Mouse (Mus musculus) kidney, embryonic 16.5 days (tissue): ENCODE results near the gene Tex19.2. TPM values are rescaled to one million over a fixed set of nuclear protein-coding genes. Genes with fewer than 3 reads are reported as not detected.
"Not testable (repeated sequence)": the region's sequence is repeated elsewhere in the genome, so short reads cannot be mapped to it uniquely, and the experiment has no call there.

Experiments
- ATAC-seq: fragments of 200-750 bp; cut with Nextera tagmentation; 2 replicates; pipeline ENCODE4 v1.8.0; 2017; ENCODE audit warnings: moderate TSS enrichment; ENCODE audit not compliant: low FRiP score, low TSS enrichment
- H3K27ac ChIP-seq: fragments of 300-500 bp; sonication (generic); 2 replicates; pipeline ENCODE4 v1.5.1; 2014; ENCODE audit warnings: low read length
- H3K27me3 ChIP-seq: fragments of 300-500 bp; sonication (generic); 2 replicates; pipeline ENCODE4 v1.6.1; 2014; ENCODE audit warnings: low read length, control low read depth, mixed read lengths; ENCODE audit not compliant: insufficient read depth
- H3K36me3 ChIP-seq: fragments of 300-500 bp; sonication (generic); 2 replicates; pipeline ENCODE4 v1.6.1; 2014; ENCODE audit warnings: low read length, control low read depth, mixed read lengths; ENCODE audit not compliant: insufficient read depth
- H3K4me1 ChIP-seq: fragments of 300-500 bp; sonication (generic); 2 replicates; pipeline ENCODE4 v1.6.1; 2014; ENCODE audit warnings: low read length, control low read depth, mixed read lengths; ENCODE audit not compliant: insufficient read depth
- H3K4me2 ChIP-seq: fragments of 300-500 bp; sonication (generic); replicated peaks from 2 replicates; pipeline ENCODE4 v1.6.1; 2014; ENCODE audit warnings: low read depth, low read length
- H3K4me3 ChIP-seq: fragments of 300-500 bp; sonication (generic); 2 replicates; pipeline ENCODE4 v1.5.1; 2014; ENCODE audit warnings: mild to moderate bottlenecking, low read length
- H3K9ac ChIP-seq: fragments of 300-500 bp; sonication (generic); replicated peaks from 2 replicates; pipeline ENCODE4 v1.6.1; 2014; ENCODE audit warnings: low read length
- H3K9me3 ChIP-seq: fragments of 300-500 bp; sonication (generic); 2 replicates; pipeline ENCODE4 v1.6.1; 2016; ENCODE audit warnings: low read length, control low read depth
- WGBS: fragments of 180-500 bp; shearing (Covaris S2); extraction: QIAGEN DNeasy Blood & Tissue Kit; methylation state at CpG from one replicate; pipeline ENCODE4 v1.1.7; 2014; 5-methylcytosine and 5-hydroxymethylcytosine counted together
- polyA plus RNA-seq: library from polyadenylated mRNA; unstranded; fragments of >200 nt; fragmentation: Nextera tagmentation; extraction: Ambion mirVana; gene quantifications from 2 replicates; pipeline ENCODE4 v1.2.1, GENCODE M21; 2015

The Tex19.2 gene
- polyA plus RNA-seq, 1 experiment from 2014 or later, result not detected

GRCm38 (mm10) chr11:121080330-121080729 is 38.1 kb downstream of the Tex19.2 start:
- WGBS, result 93% methylated on average over 8 of the region's 8 CpGs
- ATAC-seq, result no peak
- Histone ChIP-seq H3K9me3 (no peaks in the 10 kb centered on the region), H3K9ac (no peak overlapping the region), H3K27me3 (no peaks in the 10 kb centered on the region), H3K27ac (no peak overlapping the region), H3K4me3 (no peak overlapping the region), H3K4me2 (no peak overlapping the region), H3K36me3 (no peaks in the 10 kb centered on the region), H3K4me1 (peaks cover 5% of the 10 kb centered on the region; the same call in 1 of the 2 replicates)

GRCm38 (mm10) chr11:121075655-121076054 is 42.8 kb downstream of the Tex19.2 start:
- no peak overlapping the region for H3K27ac ChIP-seq
- H3K27me3 ChIP-seq, result no peaks in the 10 kb centered on the region
- H3K9ac ChIP-seq, result no peak overlapping the region
- no peak overlapping the region for H3K4me2 ChIP-seq
- ATAC-seq, result no peak
- no peaks in the 10 kb centered on the region for H3K4me1 ChIP-seq
- H3K36me3 ChIP-seq, result no peaks in the 10 kb centered on the region
- H3K9me3 ChIP-seq, result no peaks in the 10 kb centered on the region
- H3K4me3 ChIP-seq, result no peak overlapping the region
- whole genome bisulfite sequencing, result 49% methylated on average over 5 of the region's 5 CpGs

- not testable (repeated sequence) for H3K4me2 ChIP-seq, H3K27ac ChIP-seq, H3K9ac ChIP-seq, H3K9me3 ChIP-seq, H3K4me3 ChIP-seq, ATAC-seq, H3K4me1 ChIP-seq, H3K36me3 ChIP-seq, H3K27me3 ChIP-seq
- 91% methylated on average over 12 of the region's 16 CpGs for WGBS
These were observed 48.8 kb downstream of the Tex19.2 start for GRCm38 (mm10) chr11:121069662-121070061.

GRCm38 (mm10) chr11:121067895-121068294 is 50.6 kb downstream of the Tex19.2 start:
- Histone ChIP-seq H3K4me3 (no peak overlapping the region), H3K9ac (no peak overlapping the region), H3K27me3 (no peaks in the 10 kb centered on the region), H3K9me3 (peaks cover 3% of the 10 kb centered on the region; the same call in 1 of the 2 replicates), H3K4me2 (no peak overlapping the region), H3K27ac (no peak overlapping the region), H3K36me3 (no peaks in the 10 kb centered on the region), H3K4me1 (no peaks in the 10 kb centered on the region)
- WGBS, result 88% methylated on average over 2 of the region's 2 CpGs
- ATAC-seq, result 0 out of 2 replicates have a peak, but pooled peaks have one; percentile 23

Other genes with a start within 250 kb of the Tex19.2 start
- 8.6 and 9.2 TPM in 2 replicates for gene Ccdc57, start 185.8 kb downstream of the Tex19.2 start, polyA plus RNA-seq
- gene Slc16a3, start 170.2 kb downstream of the Tex19.2 start, polyA plus RNA-seq, result 63.5 and 66.4 TPM in 2 replicates
- 150 and 154 TPM in 2 replicates for gene Csnk1d, start 127.3 kb downstream of the Tex19.2 start, polyA plus RNA-seq
- gene Cd7, start 79.3 kb downstream of the Tex19.2 start, polyA plus RNA-seq, result 0.97 TPM in 1 of 2 replicates, not detected in the other
- gene Sectm1b, start 55.1 kb downstream of the Tex19.2 start, polyA plus RNA-seq, result 0.10 and 0.21 TPM in 2 replicates
- gene Sectm1a, start 37.5 kb downstream of the Tex19.2 start, polyA plus RNA-seq, result 0.41 TPM in 1 of 2 replicates, not detected in the other
- 0.10 and 0.20 TPM in 2 replicates for gene Tex19.1, start 27.5 kb upstream of the Tex19.2 start, polyA plus RNA-seq
- 0.09 TPM in 1 of 2 replicates, not detected in the other for gene Uts2r, start 41.6 kb upstream of the Tex19.2 start, polyA plus RNA-seq
- gene Hexdc, start 85.8 kb upstream of the Tex19.2 start, polyA plus RNA-seq, result 11.3 and 11.8 TPM in 2 replicates
- 30.8 and 39.7 TPM in 2 replicates for gene Ogfod3, start 86.0 kb upstream of the Tex19.2 start, polyA plus RNA-seq
- 40.4 and 41.0 TPM in 2 replicates for gene Cybc1, start 110.6 kb upstream of the Tex19.2 start, polyA plus RNA-seq
- 70.9 and 76.0 TPM in 2 replicates for gene Narf, start 118.6 kb upstream of the Tex19.2 start, polyA plus RNA-seq
- gene Foxk2, start 141.3 kb upstream of the Tex19.2 start, polyA plus RNA-seq, result 7.1 and 8.8 TPM in 2 replicates
- gene Wdr45b, start 235.8 kb upstream of the Tex19.2 start, polyA plus RNA-seq, result 105 and 107 TPM in 2 replicates